Mouse (Mus musculus) midbrain, embryonic 14.5 days (tissue): ENCODE data around the gene Iqce. TPM values are rescaled to one million over a fixed set of nuclear protein-coding genes. Genes with fewer than 3 reads are reported as not detected.

ENCODE experiments used
- ATAC-seq: fragments of 200-750 bp; cut with Nextera tagmentation; 2 replicates; pipeline ENCODE4 v1.8.0; 2017; ENCODE audit warnings: moderate number of reproducible peaks, moderate library complexity; ENCODE audit not compliant: low FRiP score, low TSS enrichment
- DNase-seq: peaks from one replicate; pipeline ENCODE4 v3.0.0-alpha.2; 2015
- H3K27ac ChIP-seq: fragments of 300-500 bp; sonication (generic); replicated peaks from 2 replicates; pipeline ENCODE4 v1.5.1; 2014; ENCODE audit warnings: mild to moderate bottlenecking, low read depth, low read length, moderate library complexity
- H3K27me3 ChIP-seq: fragments of 300-500 bp; sonication (generic); 2 replicates; pipeline ENCODE4 v1.6.1; 2014; ENCODE audit warnings: low read length, control low read depth, mixed read lengths; ENCODE audit not compliant: control insufficient read depth, insufficient read depth
- H3K36me3 ChIP-seq: fragments of 300-500 bp; sonication (generic); 2 replicates; pipeline ENCODE4 v1.6.1; 2014; ENCODE audit warnings: low read length, control low read depth; ENCODE audit not compliant: control insufficient read depth, insufficient read depth
- H3K4me1 ChIP-seq: fragments of 300-500 bp; sonication (generic); 2 replicates; pipeline ENCODE4 v1.6.1; 2014; ENCODE audit warnings: mild to moderate bottlenecking, antibody characterized with exemption, low read length, control low read depth; ENCODE audit not compliant: control insufficient read depth, insufficient read depth
- H3K4me2 ChIP-seq: fragments of 300-500 bp; sonication (generic); 2 replicates; pipeline ENCODE4 v1.6.1; 2014; ENCODE audit warnings: mild to moderate bottlenecking, low read length, moderate library complexity
- H3K4me3 ChIP-seq: fragments of 300-500 bp; sonication (generic); replicated peaks from 2 replicates; pipeline ENCODE4 v1.5.1; 2014; ENCODE audit warnings: low read depth, low read length
- H3K9ac ChIP-seq: fragments of 300-500 bp; sonication (generic); replicated peaks from 2 replicates; pipeline ENCODE4 v1.6.1; 2014; ENCODE audit warnings: mild to moderate bottlenecking, low read length, moderate library complexity
- H3K9me3 ChIP-seq: fragments of 300-500 bp; sonication (generic); 2 replicates; pipeline ENCODE4 v1.6.1; 2016; ENCODE audit warnings: low read length, control low read depth, mixed read lengths; ENCODE audit not compliant: control insufficient read depth
- WGBS: fragments of 180-500 bp; shearing (Covaris S2); extraction: QIAGEN DNeasy Blood & Tissue Kit; methylation state at CpG from one replicate; pipeline ENCODE4 v1.1.7; 2014; 5-methylcytosine and 5-hydroxymethylcytosine counted together
- polyA plus RNA-seq: library from polyadenylated mRNA; unstranded; fragments of >200 nt; fragmentation: Nextera tagmentation; extraction: Ambion mirVana; gene quantifications from 2 replicates; pipeline ENCODE4 v1.2.1, GENCODE M21; 2014

Iqce gene
- polyA plus RNA-seq, 1 experiment from 2014 or later = 25.0 TPM

GRCm38 (mm10) chr5:140634798-140635722, 67.1 kb downstream of the Iqce start:
- no peak overlapping the region for H3K27ac ChIP-seq
- H3K9me3 ChIP-seq = no peaks in the 10 kb centered on the region
- H3K4me1 ChIP-seq = peaks cover 8% of the 10 kb centered on the region; the same call in 1 of the 2 replicates
- H3K9ac ChIP-seq = no peak overlapping the region
- H3K4me3 ChIP-seq = no peak overlapping the region
- ATAC-seq (no peak), DNase-seq (no peak)
- no peak overlapping the region for H3K4me2 ChIP-seq
- H3K36me3 ChIP-seq = peaks cover 92% of the 10 kb centered on the region
- WGBS = 93% methylated on average over 26 of the region's 26 CpGs
- no peaks in the 10 kb centered on the region for H3K27me3 ChIP-seq

DNA sequence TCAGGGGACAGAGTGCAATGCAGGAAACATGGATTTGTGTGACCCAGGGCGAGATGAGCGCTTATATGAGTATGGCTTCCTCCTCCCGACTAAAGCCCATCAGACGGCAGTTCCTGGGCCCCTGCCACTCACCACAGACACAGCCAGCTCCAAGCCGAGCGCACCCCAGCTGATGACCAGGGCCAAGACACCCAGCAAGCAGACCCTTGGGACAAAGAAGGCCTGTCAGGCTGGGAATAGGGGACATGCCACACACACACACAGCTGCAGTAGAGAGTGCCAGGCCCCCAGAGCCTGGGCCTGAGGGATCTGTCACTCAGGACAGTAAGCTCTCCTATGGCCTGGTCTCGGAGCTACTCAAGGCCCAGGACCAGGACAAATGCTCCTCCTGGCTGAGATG, 68.7 kb downstream of the Iqce start:
- DNase-seq (no peak), ATAC-seq (no peak)
- Histone ChIP-seq H3K9me3 (0 out of 2 replicates have a peak, but pooled peaks cover 3% of the 10 kb centered on the region), H3K36me3 (peaks cover 92% of the 10 kb centered on the region), H3K27me3 (no peaks in the 10 kb centered on the region), H3K4me3 (no peak overlapping the region), H3K4me1 (peaks cover 8% of the 10 kb centered on the region; the same call in 1 of the 2 replicates), H3K27ac (no peak overlapping the region), H3K4me2 (no peak overlapping the region), H3K9ac (no peak overlapping the region)
- whole genome bisulfite sequencing = 90% methylated on average over 7 of the region's 7 CpGs

GRCm38 (mm10) chr5:140628995-140629394, 73.2 kb downstream of the Iqce start:
- 96% methylated on average over 9 of the region's 9 CpGs for WGBS
- no peak for ATAC-seq

DNA sequence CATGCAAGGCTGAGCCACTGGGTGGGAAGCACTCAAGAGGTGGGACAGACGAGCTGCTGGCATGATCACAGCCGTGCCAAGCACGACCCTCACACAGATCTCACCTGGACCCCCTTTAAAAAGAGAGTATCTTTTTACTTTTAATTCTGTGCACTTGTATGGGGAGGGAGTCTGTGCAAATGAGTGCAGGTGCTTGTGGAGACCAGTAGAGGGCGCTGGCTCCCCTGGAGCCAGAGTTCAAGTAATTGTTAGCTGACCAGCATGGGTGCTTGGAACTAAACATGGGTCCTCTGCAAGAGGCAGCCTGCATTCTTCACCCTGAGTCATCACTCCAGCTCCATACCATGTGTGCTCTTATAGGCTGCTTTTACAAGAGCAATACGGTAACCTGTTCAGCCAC, 74.6 kb downstream of the Iqce start:
- ATAC-seq (no peak), DNase-seq (no peak)
- Histone ChIP-seq H3K4me1 (no peaks in the 10 kb centered on the region), H3K4me3 (no peak overlapping the region), H3K9ac (no peak overlapping the region), H3K27ac (no peak overlapping the region), H3K4me2 (no peak overlapping the region), H3K27me3 (no peaks in the 10 kb centered on the region), H3K36me3 (peaks cover 96% of the 10 kb centered on the region), H3K9me3 (peaks cover 3% of the 10 kb centered on the region; the same call in 1 of the 2 replicates)
- 93% methylated on average over 5 of the region's 5 CpGs for WGBS

More at GRCm38 (mm10) chr5:140628995-140629394, 73.2 kb downstream of the Iqce start:
- peaks cover 3% of the 10 kb centered on the region; the same call in 1 of the 2 replicates for H3K9me3 ChIP-seq
- no peaks in the 10 kb centered on the region for H3K27me3 ChIP-seq
- H3K27ac ChIP-seq = no peak overlapping the region
- no peaks in the 10 kb centered on the region for H3K4me1 ChIP-seq
- no peak overlapping the region for H3K9ac ChIP-seq
- H3K4me3 ChIP-seq = no peak overlapping the region
- no peak for DNase-seq
- H3K4me2 ChIP-seq = no peak overlapping the region
- peaks cover 96% of the 10 kb centered on the region for H3K36me3 ChIP-seq

DNA sequence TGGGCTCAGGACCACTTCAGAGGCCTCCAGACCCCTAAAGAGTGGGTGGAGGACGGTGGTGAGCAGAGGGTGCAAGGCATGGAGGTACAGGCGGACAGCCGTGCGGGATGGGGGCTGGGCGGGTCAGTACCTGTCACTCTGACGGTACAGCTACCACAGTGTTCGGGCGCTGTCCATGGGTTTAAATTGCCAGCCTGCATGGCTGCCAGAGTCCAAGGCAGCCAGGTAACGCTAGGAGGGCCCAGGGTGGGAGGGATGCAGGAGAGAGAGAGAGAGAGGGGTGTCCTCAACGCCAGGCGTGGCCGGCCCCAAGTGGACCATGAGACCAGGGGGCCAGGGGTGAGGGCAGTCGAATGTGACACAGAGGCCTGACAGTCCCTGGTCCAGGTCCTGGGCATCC, 77.2 kb downstream of the Iqce start:
- ATAC-seq (no peak), DNase-seq (no peak)
- Histone ChIP-seq H3K27ac (no peak overlapping the region), H3K4me3 (no peak overlapping the region), H3K9ac (no peak overlapping the region), H3K4me2 (no peak overlapping the region), H3K27me3 (no peaks in the 10 kb centered on the region), H3K36me3 (peaks cover 86% of the 10 kb centered on the region), H3K9me3 (peaks cover 3% of the 10 kb centered on the region; the same call in 1 of the 2 replicates), H3K4me1 (no peaks in the 10 kb centered on the region)
- WGBS = 95% methylated on average over 13 of the region's 13 CpGs

DNA sequence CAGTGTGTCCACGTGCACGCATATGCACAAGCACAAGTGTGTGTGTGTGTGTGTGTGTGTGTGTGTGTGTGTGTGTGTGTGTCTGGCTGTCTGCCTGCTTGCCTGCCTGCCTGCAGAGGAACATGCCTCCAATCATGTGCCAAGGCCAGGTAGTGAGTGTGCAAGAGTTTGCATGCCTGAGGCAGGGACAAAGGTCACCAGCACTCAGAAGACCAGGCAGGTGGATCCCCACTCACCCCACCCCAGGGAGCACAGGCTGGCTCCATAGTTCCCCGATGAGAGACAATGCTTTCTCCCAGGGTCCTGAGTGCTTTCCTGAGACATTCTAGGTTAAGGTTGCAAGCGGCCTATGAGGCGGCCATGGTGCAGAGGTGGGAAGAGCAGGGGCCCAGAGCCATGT, 77.9 kb downstream of the Iqce start:
- H3K27me3 ChIP-seq = no peaks in the 10 kb centered on the region
- DNase-seq = no peak
- no peaks in the 10 kb centered on the region for H3K4me1 ChIP-seq
- H3K4me2 ChIP-seq = no peak overlapping the region
- no peak overlapping the region for H3K9ac ChIP-seq
- peaks cover 79% of the 10 kb centered on the region for H3K36me3 ChIP-seq
- H3K9me3 ChIP-seq = peaks cover 3% of the 10 kb centered on the region; the same call in 1 of the 2 replicates
- ATAC-seq = no peak
- WGBS = 97% methylated on average over 5 of the region's 5 CpGs
- H3K27ac ChIP-seq = no peak overlapping the region
- no peak overlapping the region for H3K4me3 ChIP-seq

- Histone ChIP-seq H3K4me3 (no peak overlapping the region), H3K36me3 (peaks cover 75% of the 10 kb centered on the region), H3K9ac (no peak overlapping the region), H3K9me3 (peaks cover 2% of the 10 kb centered on the region; the same call in 1 of the 2 replicates), H3K27me3 (no peaks in the 10 kb centered on the region), H3K4me2 (no peak overlapping the region), H3K4me1 (no peaks in the 10 kb centered on the region), H3K27ac (no peak overlapping the region)
- 84% methylated on average over 4 of the region's 4 CpGs for WGBS
- ATAC-seq = no peak
- no peak for DNase-seq
Measured at GRCm38 (mm10) chr5:140623791-140624190, 78.4 kb downstream of the Iqce start.

DNA sequence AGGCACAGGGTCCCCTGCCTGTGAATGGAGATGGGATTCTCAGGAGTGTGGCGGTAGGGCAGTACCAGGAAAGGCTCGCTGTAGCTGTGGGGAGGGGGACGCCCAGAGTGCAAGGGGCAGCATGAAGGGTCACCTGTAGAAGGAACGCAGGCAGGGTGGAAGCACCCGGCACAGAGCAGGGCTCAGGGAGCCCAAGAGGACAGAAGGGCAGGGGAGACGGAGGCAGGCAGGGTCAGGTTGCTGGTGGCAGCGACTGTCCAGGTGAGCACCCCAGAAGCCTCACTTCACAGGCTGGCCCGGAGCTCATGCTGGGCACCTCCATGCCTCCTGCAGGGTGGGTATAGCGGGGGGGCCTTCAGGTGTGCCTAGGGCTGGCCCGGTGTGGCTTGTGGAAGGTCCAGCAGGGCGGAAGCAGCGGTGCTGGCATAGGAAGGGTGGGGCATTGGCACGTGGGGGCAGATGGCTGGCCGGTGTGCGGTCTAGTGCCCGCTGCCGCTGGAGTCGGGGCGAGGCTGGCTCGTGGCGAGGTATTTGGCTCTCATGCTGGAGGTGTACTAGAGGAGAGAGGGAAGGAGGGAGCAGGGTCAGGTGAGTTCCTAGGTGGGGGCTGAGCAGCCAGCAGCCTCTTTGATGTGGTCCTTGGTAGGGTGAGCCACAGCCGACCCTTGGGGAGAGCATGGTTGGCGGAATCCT, 79.1 kb downstream of the Iqce start:
- no peak for DNase-seq
- Histone ChIP-seq H3K4me1 (no peaks in the 10 kb centered on the region), H3K36me3 (peaks cover 68% of the 10 kb centered on the region), H3K27me3 (no peaks in the 10 kb centered on the region), H3K9me3 (no peaks in the 10 kb centered on the region; the same call in 1 of the 2 replicates), H3K9ac (no peak overlapping the region), H3K4me2 (no peak overlapping the region), H3K27ac (no peak overlapping the region), H3K4me3 (no peak overlapping the region)
- no peak for ATAC-seq
- 95% methylated on average over 23 of the region's 23 CpGs for WGBS
